Mouse (Mus musculus) erythroblast, embryonic 14.5 days (primary cell): ENCODE results near the gene Parp16. TPM values are rescaled to one million over a fixed set of nuclear protein-coding genes. Genes with fewer than 3 reads are reported as not detected.

Experiments used
- H3K27me3 ChIP-seq: 2 replicates; pipeline ENCODE4 v1.6.1; 2012; ENCODE audit warnings: inconsistent platforms; ENCODE audit not compliant: control insufficient read depth
- H3K36me3 ChIP-seq: 2 replicates; pipeline ENCODE4 v1.6.1; 2012; ENCODE audit warnings: mild to moderate bottlenecking, inconsistent platforms; ENCODE audit not compliant: control insufficient read depth
- H3K4me1 ChIP-seq: 2 replicates; pipeline ENCODE4 v1.6.1; 2012; ENCODE audit warnings: inconsistent platforms; ENCODE audit not compliant: control insufficient read depth
- H3K4me3 ChIP-seq: replicated peaks from 2 replicates; pipeline ENCODE3; 2012; ENCODE audit warnings: moderate library complexity, mild to moderate bottlenecking, inconsistent platforms
- H3K9me3 ChIP-seq: 2 replicates; pipeline ENCODE4 v1.6.1; 2012; ENCODE audit warnings: low read length, inconsistent platforms, mixed read lengths; ENCODE audit not compliant: control insufficient read depth
- GATA1 ChIP-seq: IDR thresholded peaks from 2 replicates; pipeline ENCODE4 v1.6.1; 2012; ENCODE audit warnings: low read length, inconsistent platforms, mixed read lengths
- TAL1 ChIP-seq: IDR thresholded peaks from 3 replicates; pipeline ENCODE4 v1.6.1; 2012; ENCODE audit warnings: low read length, inconsistent platforms, mixed read lengths
- polyA plus RNA-seq: library from polyadenylated mRNA; stranded (reverse); fragments of >175 nt; gene quantifications from 2 replicates; pipeline ENCODE4 v1.2.3, GENCODE M21; 2012

The Parp16 gene
- polyA plus RNA-seq: 3.0 and 3.3 TPM in 2 replicates

DNA sequence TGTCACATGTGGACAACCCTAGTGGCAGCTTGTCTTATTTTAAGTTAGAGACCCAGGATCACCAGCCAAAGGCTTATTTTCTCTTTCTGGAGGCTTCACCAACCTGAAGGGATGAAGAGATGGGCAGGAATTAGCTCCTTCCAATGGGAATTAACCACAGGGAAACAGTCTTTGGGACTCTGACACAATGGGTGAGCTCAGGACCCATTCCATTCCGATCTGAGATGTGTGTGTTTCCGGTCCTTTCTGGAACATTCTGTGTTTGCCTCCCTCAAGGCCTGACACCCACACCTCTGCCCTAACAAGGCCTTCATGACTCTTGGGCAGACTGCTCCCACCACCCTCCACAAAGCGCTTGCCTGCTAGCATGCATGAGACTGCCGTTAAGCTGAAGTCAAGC lies at the start of gene Parp16:
Parp16 (plus strand) TSS at position 301 of the 400 bp plus-strand sequence.
- H3K4me3 ChIP-seq: peak within 1 kb of the TSS; percentile 2
- no peaks in the 10 kb centered on the region for H3K36me3 ChIP-seq
- peaks cover 58% of the 10 kb centered on the region for H3K4me1 ChIP-seq

DNA sequence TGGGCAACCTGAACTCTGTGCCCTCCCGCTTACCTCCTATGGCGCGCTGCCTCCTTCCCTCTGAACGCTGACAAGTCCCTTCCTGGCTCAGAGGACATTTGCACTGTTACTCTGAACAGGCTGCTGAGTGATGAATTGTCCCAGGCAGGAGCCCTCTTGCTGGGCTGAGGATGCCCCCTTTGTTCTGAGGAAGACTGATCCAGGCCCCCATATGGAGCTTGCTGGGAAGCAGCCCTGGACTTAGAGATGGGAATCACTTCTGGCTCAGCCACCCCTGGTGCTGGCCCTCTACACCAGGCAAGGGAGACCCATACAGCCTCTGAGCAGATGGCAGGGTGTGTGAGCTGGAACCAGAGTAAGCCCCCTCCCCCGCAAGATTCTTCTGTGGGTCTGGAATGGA lies 49.2 kb upstream of the Parp16 start:
- H3K27me3 ChIP-seq: peaks cover 46% of the 10 kb centered on the region
- TF ChIP-seq TAL1: no peak
- no peak for TF ChIP-seq GATA1
- no peaks in the 10 kb centered on the region for H3K36me3 ChIP-seq
- no peak overlapping the region for H3K4me3 ChIP-seq
- no peaks in the 10 kb centered on the region; the same call in 1 of the 2 replicates for H3K4me1 ChIP-seq
- H3K9me3 ChIP-seq: peaks cover 4% of the 10 kb centered on the region; the same call in 1 of the 2 replicates

More for the DNA sequence above, at the start of gene Parp16:
- H3K27me3 ChIP-seq: no peaks in the 10 kb centered on the region
- H3K9me3 ChIP-seq: no peaks in the 10 kb centered on the region
- TF ChIP-seq GATA1: no peak
- TF ChIP-seq TAL1: no peak

DNA sequence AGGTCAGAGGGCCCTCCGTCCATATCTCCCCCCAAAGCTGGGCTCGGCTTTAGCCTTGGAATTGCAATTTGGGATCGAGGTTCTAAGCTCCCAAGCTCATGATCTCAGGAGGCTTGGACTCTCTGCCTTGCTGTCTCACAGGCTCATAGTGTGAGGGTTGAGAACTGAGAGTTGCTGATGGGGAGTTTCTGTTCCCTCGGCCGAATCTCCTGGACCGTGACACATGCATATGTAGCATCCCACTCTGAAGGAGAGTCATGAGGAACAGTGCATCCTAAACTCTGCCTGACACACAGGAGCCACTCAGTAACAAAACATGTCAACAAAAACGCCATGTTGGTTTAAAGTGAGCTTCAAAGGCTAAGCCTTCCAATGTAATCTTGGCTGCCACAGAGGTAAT lies 46.6 kb upstream of the Parp16 start:
- no peak for TF ChIP-seq TAL1
- TF ChIP-seq GATA1: no peak
- Histone ChIP-seq H3K4me1 (no peaks in the 10 kb centered on the region), H3K36me3 (no peaks in the 10 kb centered on the region), H3K27me3 (peaks cover 26% of the 10 kb centered on the region), H3K9me3 (no peaks in the 10 kb centered on the region), H3K4me3 (no peak overlapping the region)

DNA sequence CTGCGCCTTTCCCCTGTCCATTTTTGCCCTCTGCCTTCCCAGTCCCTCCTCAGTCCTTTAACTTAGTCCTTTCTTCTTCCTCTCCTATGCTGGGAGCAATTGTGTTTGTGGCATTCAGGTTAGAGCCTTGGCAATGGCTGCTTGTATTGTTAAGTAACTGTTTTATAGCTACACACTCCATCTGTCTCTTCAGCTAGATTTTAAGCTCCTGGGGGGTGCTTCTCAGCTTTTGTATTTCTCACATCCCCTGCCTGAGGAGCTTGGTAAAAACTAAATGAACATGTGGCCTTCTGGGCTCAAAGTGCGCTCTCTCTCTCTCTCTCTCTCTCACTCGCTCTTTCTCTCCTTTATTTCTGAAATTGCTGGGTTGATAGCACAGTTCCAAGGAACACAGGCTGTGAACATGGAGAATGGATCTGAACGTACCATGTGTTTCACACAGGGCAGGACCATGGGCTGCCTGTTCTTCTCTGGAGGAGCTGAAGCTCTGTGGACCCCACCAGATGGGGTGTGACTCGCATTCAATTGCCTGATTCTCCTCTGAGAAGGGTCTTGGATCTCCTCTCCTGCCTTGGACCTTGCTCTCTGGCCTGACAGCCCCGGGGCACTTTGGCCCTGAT lies 42.3 kb upstream of the Parp16 start:
- Histone ChIP-seq H3K4me3 (no peak overlapping the region), H3K27me3 (peaks cover 33% of the 10 kb centered on the region), H3K9me3 (no peaks in the 10 kb centered on the region), H3K36me3 (no peaks in the 10 kb centered on the region), H3K4me1 (no peaks in the 10 kb centered on the region)
- TF ChIP-seq GATA1: no peak
- no peak for TF ChIP-seq TAL1

DNA sequence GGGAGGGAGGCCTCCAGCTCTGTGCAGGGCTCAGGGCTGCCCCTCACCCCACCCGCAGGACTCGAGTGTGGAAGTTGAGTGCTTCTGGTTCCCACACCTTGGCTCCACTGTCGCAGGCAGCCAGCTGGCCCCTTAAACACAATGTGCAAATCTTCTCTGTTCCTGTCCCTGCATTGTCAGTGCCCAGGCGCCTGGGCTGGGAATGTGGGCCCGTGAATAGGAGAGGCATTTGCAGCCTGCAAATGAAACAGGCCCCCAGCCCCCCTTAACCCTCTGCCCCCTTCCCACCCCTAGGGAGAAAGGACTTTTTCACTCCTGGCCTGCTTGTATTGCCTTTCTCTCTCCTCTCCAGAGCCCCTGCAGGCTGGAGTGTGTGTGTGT lies 41.8 kb upstream of the Parp16 start:
- no peaks in the 10 kb centered on the region for H3K36me3 ChIP-seq
- no peak overlapping the region for H3K4me3 ChIP-seq
- no peaks in the 10 kb centered on the region for H3K9me3 ChIP-seq
- no peak for TF ChIP-seq TAL1
- no peaks in the 10 kb centered on the region for H3K4me1 ChIP-seq
- H3K27me3 ChIP-seq: peaks cover 38% of the 10 kb centered on the region

DNA sequence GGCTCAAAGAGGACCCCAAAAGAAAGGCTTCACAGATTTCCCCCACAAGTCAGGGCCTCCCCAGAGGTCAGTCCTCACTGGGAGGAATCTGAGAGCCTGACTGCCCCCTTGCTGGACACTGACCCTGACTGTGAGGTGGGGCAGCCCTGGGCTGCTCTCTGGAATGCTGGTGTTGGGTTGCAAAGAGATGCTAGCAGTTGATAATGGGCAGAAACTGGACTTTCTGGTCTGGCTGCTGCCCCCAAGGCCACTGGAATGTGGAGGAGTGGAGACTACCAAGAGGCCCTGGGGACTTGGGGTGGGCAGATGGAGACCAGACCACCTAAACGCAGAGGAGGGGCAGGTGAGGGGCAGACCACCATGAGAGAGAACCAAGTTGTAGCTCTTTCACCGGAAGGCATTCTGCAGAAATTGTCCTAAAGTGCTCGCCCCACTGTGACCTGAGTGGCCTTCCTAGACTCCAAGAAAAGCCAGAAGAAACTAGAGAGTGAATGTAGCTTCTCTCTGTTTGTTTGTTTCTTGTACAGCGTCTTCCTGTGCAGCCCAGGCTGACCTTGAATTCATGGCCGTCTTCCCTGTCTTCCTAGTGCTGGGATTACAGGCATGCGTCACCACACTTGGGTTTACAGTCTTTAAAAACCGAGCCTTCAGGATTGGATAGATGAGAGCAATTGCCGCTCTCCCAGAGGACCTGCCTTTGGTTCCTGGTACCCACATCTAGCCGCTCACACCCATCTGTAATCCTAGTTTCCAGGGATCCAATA lies 40.3 kb upstream of the Parp16 start:
- H3K9me3 ChIP-seq: no peaks in the 10 kb centered on the region
- peaks cover 50% of the 10 kb centered on the region for H3K27me3 ChIP-seq
- H3K4me1 ChIP-seq: no peaks in the 10 kb centered on the region
- TF ChIP-seq GATA1: no peak
- TF ChIP-seq TAL1: no peak
- H3K4me3 ChIP-seq: no peak overlapping the region
- H3K36me3 ChIP-seq: no peaks in the 10 kb centered on the region

DNA sequence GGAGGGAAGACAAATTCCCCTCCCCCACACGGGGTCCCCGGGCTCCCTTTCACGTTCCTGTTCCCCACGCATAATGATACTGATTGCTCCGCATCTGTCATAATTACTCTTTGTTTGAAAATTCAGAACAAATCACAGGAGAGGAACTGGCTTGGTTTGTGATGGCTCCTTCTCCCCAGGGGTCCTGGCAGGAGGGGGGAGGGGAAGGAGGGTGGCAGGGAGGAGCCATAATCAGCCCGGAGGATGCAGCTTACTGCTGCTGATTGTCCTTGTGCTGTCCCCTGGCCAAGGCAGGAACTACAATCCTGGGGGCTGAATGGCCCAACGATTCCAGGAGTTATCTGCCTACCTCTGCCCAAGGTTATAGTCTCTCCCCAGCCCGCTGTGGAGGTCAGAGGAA lies 38.5 kb upstream of the Parp16 start:
- Histone ChIP-seq H3K4me1 (no peaks in the 10 kb centered on the region), H3K36me3 (no peaks in the 10 kb centered on the region), H3K4me3 (no peak overlapping the region), H3K9me3 (no peaks in the 10 kb centered on the region), H3K27me3 (peaks cover 67% of the 10 kb centered on the region)
- TF ChIP-seq GATA1 (no peak), TAL1 (no peak)

DNA sequence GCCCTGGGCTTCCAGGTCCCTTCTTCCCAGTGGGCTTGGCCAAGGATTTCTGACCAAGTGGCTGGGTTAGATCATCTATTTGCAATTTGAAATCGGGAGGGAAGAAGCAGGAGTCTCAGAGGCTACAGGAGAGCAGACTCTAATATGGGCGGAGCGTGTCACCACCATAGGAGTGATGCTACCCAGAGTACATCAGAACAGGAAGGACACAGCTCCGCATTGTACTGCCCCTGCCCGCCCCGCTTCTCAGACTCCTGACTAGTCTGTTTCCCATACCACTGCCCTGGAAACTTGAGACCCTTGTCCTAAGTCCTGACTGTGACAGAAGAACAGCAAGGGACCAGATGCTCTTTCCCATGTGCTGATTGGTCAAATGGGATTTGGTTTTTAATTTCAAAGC lies 37.5 kb upstream of the Parp16 start:
- TF ChIP-seq GATA1 (no peak), TAL1 (no peak)
- Histone ChIP-seq H3K4me3 (no peak overlapping the region), H3K36me3 (no peaks in the 10 kb centered on the region), H3K27me3 (peaks cover 77% of the 10 kb centered on the region), H3K9me3 (no peaks in the 10 kb centered on the region), H3K4me1 (no peaks in the 10 kb centered on the region)

DNA sequence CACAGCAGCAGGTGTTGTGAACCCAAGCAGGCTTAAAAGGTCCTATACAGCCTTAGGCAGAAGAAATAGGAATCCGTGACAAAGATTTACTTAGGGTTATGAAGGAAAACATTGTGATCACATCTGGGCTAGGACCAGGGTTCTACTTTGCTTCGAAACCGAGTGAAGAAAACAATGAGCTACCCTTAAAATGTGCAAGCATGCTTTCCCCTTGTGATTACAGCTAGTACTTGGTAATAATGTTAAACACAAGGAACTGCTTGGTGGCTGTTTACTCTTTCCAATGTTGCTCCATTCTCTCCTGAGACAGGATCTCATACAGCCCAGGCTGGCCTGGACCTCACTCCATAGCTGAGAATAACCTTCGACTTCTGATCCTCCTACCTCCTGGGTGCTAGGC lies 34.0 kb upstream of the Parp16 start:
- no peak overlapping the region for H3K4me3 ChIP-seq
- peaks cover 95% of the 10 kb centered on the region for H3K27me3 ChIP-seq
- peaks cover 4% of the 10 kb centered on the region; the same call in 1 of the 2 replicates for H3K9me3 ChIP-seq
- no peaks in the 10 kb centered on the region for H3K36me3 ChIP-seq
- TF ChIP-seq GATA1 (no peak), TAL1 (no peak)
- H3K4me1 ChIP-seq: no peaks in the 10 kb centered on the region
